In genomic region chr1:185262565-185262964, GRCm38 (mm10) we compare ENCODE assay signal across 8 mouse cellular contexts. TPM values are rescaled to one million over a fixed set of nuclear protein-coding genes. Genes with fewer than 3 reads are reported as not detected.
DNase-seq lines count a peak whose midpoint lies in the region; ATAC-seq and TF ChIP-seq lines count a peak whose summit lies in the region.

No protein-coding gene starts in this region.

- H3K9me3 ChIP-seq in intestine, postnatal 0 days (ENCODE audit: control insufficient read depth), result no peaks in the 10 kb centered on the region

- no peak overlapping the region for H3K9ac ChIP-seq in intestine, postnatal 0 days (ENCODE audit: low read depth, low read length)

- H3K27ac ChIP-seq in cerebellum, adult 2 months (ENCODE audit: insufficient read depth, low read length), result no peak overlapping the region
- H3K27ac ChIP-seq in intestine, postnatal 0 days (ENCODE audit: low read depth, low read length), result no peak overlapping the region

- H3K27me3 ChIP-seq in cerebellum, adult 2 months (ENCODE audit: control insufficient read depth, insufficient read depth, low read length), result no peaks in the 10 kb centered on the region
- H3K27me3 ChIP-seq in intestine, postnatal 0 days (replicated peaks; ENCODE audit: control insufficient read depth, insufficient read depth, low read length), result no peaks in the 10 kb centered on the region

- no peak for TF ChIP-seq POLR2A in cerebellum, adult 2 months (IDR thresholded peaks at IDR 0.05; ENCODE audit: borderline replicate concordance, insufficient read depth, low read length)

- 0 out of 2 replicates have a peak, but pooled peaks have one; percentile 21 for TF ChIP-seq CTCF in cerebellum, adult 2 months (IDR thresholded peaks at IDR 0.05; ENCODE audit: borderline replicate concordance, insufficient read depth, low read depth, low read length)
- peak; percentile 87 for TF ChIP-seq CTCF in intestine, postnatal 0 days (IDR thresholded peaks at IDR 0.05; ENCODE audit: low read depth)

- no peak for DNase-seq in cerebellum, adult 2 months
- DNase-seq in left cerebral cortex, postnatal 14 days (ENCODE audit: low spot score in 2 of 2), result peak; percentile 34 to 40
- no peak for DNase-seq in left cerebral cortex, postnatal 25 days (ENCODE audit: low spot score in 2 of 2)
- peak; percentile 15 for DNase-seq in c-Kit-positive CD71-positive TER-119-negative erythroid progenitor cells, embryonic 14.5 days (ENCODE audit: low read depth)
- peak; percentile 48 for DNase-seq in retina, embryonic 14.5 days (ENCODE audit: low spot score)
- DNase-seq in T-cell, adult 2 months (ENCODE audit: low spot score), result no peak

- WGBS in cerebellum, adult 2 months, result 37% methylated on average over 14 of the region's 14 CpGs
- 53% methylated on average over 14 of the region's 14 CpGs for WGBS in intestine, postnatal 0 days

- intact Hi-C loops in left cerebral cortex, postnatal 14 days (cut with DNase I), result no loop called here
- intact Hi-C loops in left cerebral cortex, postnatal 25 days (cut with DNase I), result no loop called here

- no peaks in the 10 kb centered on the region for H3K4me1 ChIP-seq in cerebellum, adult 2 months (ENCODE audit: control insufficient read depth, insufficient read depth, low read length)
- no peaks in the 10 kb centered on the region for H3K4me1 ChIP-seq in intestine, postnatal 0 days (replicated peaks; ENCODE audit: control insufficient read depth, insufficient read depth, low read length)

- no peak for ATAC-seq in cerebellum, adult (ENCODE audit: insufficient number of reproducible peaks, low FRiP score, low TSS enrichment)
- no peak for ATAC-seq in intestine, postnatal 0 days

- no peak overlapping the region for H3K4me3 ChIP-seq in cerebellum, adult 2 months (replicated peaks; ENCODE audit: insufficient read depth, low read depth, low read length)
- H3K4me3 ChIP-seq in intestine, postnatal 0 days (ENCODE audit: low read depth, low read length), result no peak overlapping the region

- no peak overlapping the region for H3K4me2 ChIP-seq in intestine, postnatal 0 days (replicated peaks; ENCODE audit: low read depth)

- peaks cover 79% of the 10 kb centered on the region for H3K36me3 ChIP-seq in intestine, postnatal 0 days (ENCODE audit: control insufficient read depth, insufficient read depth)

RNA-seq across cellular contexts. Expression of gene Rab3gap2, which starts 58.6 kb away (rescaled TPM):
- polyA plus RNA-seq in cerebellum, adult 2 months (2012; rRNA removed), result 44.9 and 46.3 TPM in 2 replicates
- 10 to 100 TPM; 65.2 to 71.2 TPM for total RNA-seq in left cerebral cortex, postnatal 14 days (2021)
- total RNA-seq in left cerebral cortex, postnatal 25 days (2021), result 10 to 100 TPM; 71.6 to 74.2 TPM
- polyA plus RNA-seq in intestine, postnatal 0 days (2015; fragmentation: Nextera tagmentation; extraction: Ambion mirVana), result 15.8 and 17.0 TPM in 2 replicates

Comparison
In these comparisons a context has a peak if more than half of its experiments do, and no peak if none do; other contexts are left out.
1. DNase-seq: peak in left cerebral cortex, postnatal 14 days (2 of 2), c-Kit-positive CD71-positive TER-119-negative erythroid progenitor cells, embryonic 14.5 days (single experiment) and retina, embryonic 14.5 days (single experiment); none in cerebellum, adult 2 months (0 of 2), left cerebral cortex, postnatal 25 days (0 of 2) and T-cell, adult 2 months (single experiment).